Mouse (Mus musculus): ENCODE measurements around the gene Olfr979. TPM values are rescaled to one million over a fixed set of nuclear protein-coding genes. Genes with fewer than 3 reads are reported as not detected.
"Not testable (repeated sequence)": the region's sequence is repeated elsewhere in the genome, so short reads cannot be mapped to it uniquely, and the experiment has no call there.

Olfr979 gene
- polyA plus RNA-seq (2015; fragmentation: Nextera tagmentation; extraction: Ambion mirVana): not detected in 2 replicates

DNA sequence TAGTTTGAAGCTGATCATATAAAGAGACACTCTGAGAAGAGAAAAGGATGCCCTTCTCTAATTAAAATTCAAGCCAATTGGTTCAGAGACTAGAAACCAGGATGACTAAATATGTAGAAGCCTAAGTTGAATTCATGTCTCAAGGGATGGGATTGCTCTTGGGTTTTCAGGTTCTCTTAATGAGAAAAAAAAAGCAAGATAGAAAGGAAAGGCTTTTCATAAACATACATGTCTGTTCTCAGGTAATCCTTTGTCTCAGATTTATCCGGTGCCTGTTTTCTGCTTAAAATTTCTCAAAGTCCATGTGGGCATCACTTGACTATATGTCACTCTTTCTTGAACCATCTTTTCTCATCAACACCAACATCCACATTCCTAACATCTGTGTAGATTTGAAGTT is at the start of gene Olfr979:
Gene Olfr979, minus strand, starts transcription at position 101 of the 400 bp plus-strand sequence.
- H3K9me3 ChIP-seq (ENCODE audit: low read length): no peaks in the 10 kb centered on the region
- ATAC-seq: no peak
- 82% methylated on average over 1 of the region's 1 CpGs for WGBS (ENCODE audit: insufficient replicate concordance)
- no peak within 1 kb of the TSS for H3K4me2 ChIP-seq (ENCODE audit: low read depth, low read length)
- H3K4me3 ChIP-seq (ENCODE audit: low read depth, low read length): no peak within 1 kb of the TSS
- no peak within 1 kb of the TSS for H3K27ac ChIP-seq (ENCODE audit: low read depth)
- H3K27me3 ChIP-seq (ENCODE audit: insufficient read depth, low read length): no peaks in the 10 kb centered on the region
- no peaks in the 10 kb centered on the region for H3K36me3 ChIP-seq (replicated peaks; ENCODE audit: insufficient read depth, low read length)
- H3K9ac ChIP-seq (replicated peaks): no peak within 1 kb of the TSS
- DNase-seq: no peak
- TF ChIP-seq CTCF (IDR thresholded peaks at IDR 0.05; ENCODE audit: low read depth) (no peak), EP300 (IDR thresholded peaks at IDR 0.05; ENCODE audit: low read depth) (no peak)
- no peaks in the 10 kb centered on the region for H3K4me1 ChIP-seq (ENCODE audit: insufficient read depth)

GRCm38 (mm10) chr9:40050138-40050537 is 46.9 kb upstream of the Olfr979 start:
- 89% methylated on average over 19 of the region's 19 CpGs for WGBS (ENCODE audit: insufficient replicate concordance)
- ATAC-seq: no peak

GRCm38 (mm10) chr9:40021164-40021563 is 17.9 kb upstream of the Olfr979 start, which contains the start of gene Olfr981:
Olfr981 (plus strand) TSS chr9:40021464.
- H3K4me2 ChIP-seq (ENCODE audit: low read depth, low read length): no peak within 1 kb of the TSS
- 53% methylated on average over 2 of the region's 2 CpGs for WGBS (ENCODE audit: insufficient replicate concordance)
- H3K4me1 ChIP-seq (ENCODE audit: insufficient read depth): no peaks in the 10 kb centered on the region
- H3K9ac ChIP-seq (replicated peaks): no peak within 1 kb of the TSS
- H3K27ac ChIP-seq (ENCODE audit: low read depth): no peak within 1 kb of the TSS
- no peaks in the 10 kb centered on the region for H3K27me3 ChIP-seq (ENCODE audit: insufficient read depth, low read length)
- H3K9me3 ChIP-seq (ENCODE audit: low read length): no peaks in the 10 kb centered on the region
- H3K36me3 ChIP-seq (replicated peaks; ENCODE audit: insufficient read depth, low read length): no peaks in the 10 kb centered on the region
- DNase-seq: no peak
- TF ChIP-seq EP300 (IDR thresholded peaks at IDR 0.05; ENCODE audit: low read depth): no peak
- no peak for TF ChIP-seq CTCF (IDR thresholded peaks at IDR 0.05; ENCODE audit: low read depth)
- no peak within 1 kb of the TSS for H3K4me3 ChIP-seq (ENCODE audit: low read depth, low read length)
- ATAC-seq: no peak

More at GRCm38 (mm10) chr9:40050138-40050537, 46.9 kb upstream of the Olfr979 start:
- no peaks in the 10 kb centered on the region for H3K27me3 ChIP-seq (ENCODE audit: insufficient read depth, low read length)
- no peak for TF ChIP-seq EP300 (IDR thresholded peaks at IDR 0.05; ENCODE audit: low read depth)
- no peak for TF ChIP-seq CTCF (IDR thresholded peaks at IDR 0.05; ENCODE audit: low read depth)
- no peaks in the 10 kb centered on the region for H3K36me3 ChIP-seq (replicated peaks; ENCODE audit: insufficient read depth, low read length)
- no peaks in the 10 kb centered on the region for H3K4me1 ChIP-seq (ENCODE audit: insufficient read depth)
- no peak overlapping the region for H3K9ac ChIP-seq (replicated peaks)
- no peak overlapping the region for H3K4me3 ChIP-seq (ENCODE audit: low read depth, low read length)
- no peak for DNase-seq
- H3K9me3 ChIP-seq (ENCODE audit: low read length): no peaks in the 10 kb centered on the region
- H3K27ac ChIP-seq (ENCODE audit: low read depth): no peak overlapping the region
- H3K4me2 ChIP-seq (ENCODE audit: low read depth, low read length): no peak overlapping the region

DNA sequence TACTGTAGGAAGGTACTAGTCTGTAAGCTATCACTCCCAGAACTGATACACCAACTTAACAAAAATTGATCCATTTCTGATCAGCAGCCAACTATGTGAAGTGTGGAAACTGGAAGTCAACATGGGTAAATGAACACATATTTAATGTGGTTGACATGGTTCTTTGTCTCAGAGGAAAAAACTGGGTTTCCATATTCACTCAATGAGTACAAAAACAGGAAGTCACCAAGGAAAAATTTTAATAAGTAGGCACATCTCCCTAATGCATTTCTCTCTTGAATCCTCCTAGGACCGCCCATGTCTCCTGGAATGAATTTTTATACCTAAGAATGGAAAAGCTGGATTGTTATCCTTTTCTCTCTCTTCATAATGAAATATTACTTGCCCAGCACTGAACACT is 6.2 kb upstream of the Olfr979 start, which contains the start of gene Olfr980:
Gene Olfr980, minus strand, starts transcription at position 101 of the 400 bp plus-strand sequence.
- no peaks in the 10 kb centered on the region for H3K36me3 ChIP-seq (replicated peaks; ENCODE audit: insufficient read depth, low read length)
- no peak within 1 kb of the TSS for H3K4me3 ChIP-seq (ENCODE audit: low read depth, low read length)
- no peak within 1 kb of the TSS for H3K27ac ChIP-seq (ENCODE audit: low read depth)
- H3K9me3 ChIP-seq (ENCODE audit: low read length): no peaks in the 10 kb centered on the region
- H3K4me1 ChIP-seq (ENCODE audit: insufficient read depth): no peaks in the 10 kb centered on the region
- H3K9ac ChIP-seq (replicated peaks): no peak within 1 kb of the TSS
- no peak within 1 kb of the TSS for H3K4me2 ChIP-seq (ENCODE audit: low read depth, low read length)
- no peak for TF ChIP-seq EP300 (IDR thresholded peaks at IDR 0.05; ENCODE audit: low read depth)
- TF ChIP-seq CTCF (IDR thresholded peaks at IDR 0.05; ENCODE audit: low read depth): no peak
- H3K27me3 ChIP-seq (ENCODE audit: insufficient read depth, low read length): no peaks in the 10 kb centered on the region
- no peak for ATAC-seq
- 74% methylated on average over 1 of the region's 1 CpGs for WGBS (ENCODE audit: insufficient replicate concordance)
- DNase-seq: no peak

- H3K9me3 ChIP-seq (ENCODE audit: low read length): no peaks in the 10 kb centered on the region
- no peaks in the 10 kb centered on the region for H3K36me3 ChIP-seq (replicated peaks; ENCODE audit: insufficient read depth, low read length)
- H3K27me3 ChIP-seq (ENCODE audit: insufficient read depth, low read length): no peaks in the 10 kb centered on the region
- WGBS (ENCODE audit: insufficient replicate concordance): 76% methylated on average over 2 of the region's 2 CpGs
- H3K9ac ChIP-seq (replicated peaks): no peak within 1 kb of the TSS
- no peak within 1 kb of the TSS for H3K27ac ChIP-seq (ENCODE audit: low read depth)
- no peak within 1 kb of the TSS for H3K4me2 ChIP-seq (ENCODE audit: low read depth, low read length)
- no peaks in the 10 kb centered on the region for H3K4me1 ChIP-seq (ENCODE audit: insufficient read depth)
- no peak within 1 kb of the TSS for H3K4me3 ChIP-seq (ENCODE audit: low read depth, low read length)
- DNase-seq: no peak
- TF ChIP-seq EP300 (IDR thresholded peaks at IDR 0.05; ENCODE audit: low read depth) (no peak), CTCF (IDR thresholded peaks at IDR 0.05; ENCODE audit: low read depth) (no peak)
- ATAC-seq: no peak
These were observed 11.5 kb downstream of the Olfr979 start, which contains the start of gene Olfr978 for GRCm38 (mm10) chr9:39991813-39992212. Olfr978 (plus strand) TSS chr9:39992113.

DNA sequence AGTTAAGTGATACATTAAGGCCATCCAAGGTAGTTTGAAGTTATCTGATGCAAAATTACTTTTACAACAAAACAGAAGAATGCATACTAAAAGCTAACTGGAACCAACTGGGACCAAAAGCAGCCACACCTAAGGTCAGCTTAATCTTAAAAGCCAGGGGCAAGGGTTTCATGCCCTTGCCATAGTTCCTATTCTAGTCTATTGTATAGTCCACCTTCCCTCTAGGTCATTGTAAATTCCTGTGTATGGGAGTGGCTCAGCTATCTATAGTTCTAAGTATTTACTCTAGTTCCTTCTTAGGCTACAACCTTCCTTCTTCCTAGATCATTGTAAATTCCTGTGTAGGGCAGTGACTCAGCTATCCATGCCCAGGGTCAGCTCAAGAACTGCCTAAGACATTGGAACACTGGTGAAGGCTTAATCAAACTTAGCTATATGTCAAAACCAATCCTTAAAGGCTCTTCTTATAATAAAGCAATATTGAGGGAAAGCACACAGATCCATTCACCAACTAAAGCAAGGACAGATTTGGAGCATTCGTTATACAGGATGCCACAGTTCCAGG is 26.6 kb downstream of the Olfr979 start:
- not testable (repeated sequence) for H3K4me2 ChIP-seq (ENCODE audit: low read depth, low read length); H3K4me1 ChIP-seq (ENCODE audit: insufficient read depth); H3K27ac ChIP-seq (ENCODE audit: low read depth); H3K36me3 ChIP-seq (replicated peaks; ENCODE audit: insufficient read depth, low read length); H3K4me3 ChIP-seq (ENCODE audit: low read depth, low read length); H3K27me3 ChIP-seq (ENCODE audit: insufficient read depth, low read length); H3K9me3 ChIP-seq (ENCODE audit: low read length); H3K9ac ChIP-seq (replicated peaks); DNase-seq; ATAC-seq
- 67% methylated on average over 1 of the region's 1 CpGs for WGBS (ENCODE audit: insufficient replicate concordance)

- H3K27ac ChIP-seq (ENCODE audit: low read depth); H3K4me2 ChIP-seq (ENCODE audit: low read depth, low read length); ATAC-seq; H3K36me3 ChIP-seq (replicated peaks; ENCODE audit: insufficient read depth, low read length); H3K4me3 ChIP-seq (ENCODE audit: low read depth, low read length); H3K27me3 ChIP-seq (ENCODE audit: insufficient read depth, low read length); H3K9ac ChIP-seq (replicated peaks); DNase-seq; H3K9me3 ChIP-seq (ENCODE audit: low read length); H3K4me1 ChIP-seq (ENCODE audit: insufficient read depth): not testable (repeated sequence)
- WGBS (ENCODE audit: insufficient replicate concordance): 66% methylated on average over 6 of the region's 9 CpGs
These were observed 42.2 kb downstream of the Olfr979 start, which contains the start of gene Olfr976 for GRCm38 (mm10) chr9:39961033-39961432. Olfr976 (minus strand) TSS chr9:39961133.
